Mouse (Mus musculus): ENCODE results near the gene Hist2h3c1. TPM values are rescaled to one million over a fixed set of nuclear protein-coding genes. Genes with fewer than 3 reads are reported as not detected.
"Not testable (repeated sequence)": the region's sequence is repeated elsewhere in the genome, so short reads cannot be mapped to it uniquely, and the experiment has no call there.

Hist2h3c1 gene
- polyA plus RNA-seq, 1 experiment from 2014 or later, result 1.3 TPM

DNA sequence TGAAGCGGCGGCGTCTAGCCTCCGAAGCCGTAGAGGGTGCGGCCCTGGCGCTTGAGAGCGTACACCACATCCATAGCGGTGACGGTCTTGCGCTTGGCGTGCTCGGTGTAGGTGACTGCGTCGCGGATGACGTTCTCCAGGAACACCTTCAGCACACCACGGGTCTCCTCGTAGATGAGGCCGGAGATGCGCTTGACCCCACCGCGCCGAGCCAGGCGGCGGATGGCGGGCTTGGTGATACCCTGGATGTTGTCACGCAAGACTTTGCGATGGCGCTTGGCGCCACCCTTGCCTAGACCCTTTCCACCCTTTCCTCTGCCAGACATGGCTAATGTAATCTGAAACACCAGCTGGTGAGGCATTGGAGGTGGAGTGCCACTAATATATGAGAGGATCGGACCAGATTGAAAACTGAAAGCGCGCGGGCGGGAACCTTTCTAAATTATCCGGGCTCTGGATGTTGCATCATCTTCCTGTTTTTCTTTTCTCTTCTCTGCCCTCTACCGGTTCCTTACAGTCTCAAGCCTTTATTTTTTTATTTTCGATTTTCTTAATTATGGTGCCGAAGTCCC lies 16.6 kb downstream of the Hist2h3c1 start, which contains the start of gene Hist2h4:
Gene Hist2h4, minus strand, starts transcription at position 333 of the 572 bp plus-strand sequence.
- WGBS, result under 1% methylated on average over 40 of the region's 40 CpGs
- ATAC-seq (ENCODE audit: insufficient read depth, low FRiP score), result peak; percentile 89
- no peaks in the 10 kb centered on the region for H3K27me3 ChIP-seq (ENCODE audit: control insufficient read depth, insufficient read depth, low read length)
- peak within 1 kb of the TSS; percentile 68 for H3K4me3 ChIP-seq (replicated peaks; ENCODE audit: low read length)
- peak within 1 kb of the TSS; percentile 99 for H3K27ac ChIP-seq (ENCODE audit: low read length)
- peaks cover 25% of the 10 kb centered on the region for H3K4me1 ChIP-seq (ENCODE audit: control insufficient read depth, insufficient read depth, low read length)
- H3K4me2 ChIP-seq (ENCODE audit: low read depth, low read length), result peak within 1 kb of the TSS; percentile 83
- H3K36me3 ChIP-seq (ENCODE audit: control insufficient read depth, insufficient read depth, low read length), result no peaks in the 10 kb centered on the region
- peak within 1 kb of the TSS; percentile 89 for H3K9ac ChIP-seq (ENCODE audit: low read length)
- no peaks in the 10 kb centered on the region for H3K9me3 ChIP-seq (replicated peaks; ENCODE audit: control insufficient read depth, low read length)

DNA sequence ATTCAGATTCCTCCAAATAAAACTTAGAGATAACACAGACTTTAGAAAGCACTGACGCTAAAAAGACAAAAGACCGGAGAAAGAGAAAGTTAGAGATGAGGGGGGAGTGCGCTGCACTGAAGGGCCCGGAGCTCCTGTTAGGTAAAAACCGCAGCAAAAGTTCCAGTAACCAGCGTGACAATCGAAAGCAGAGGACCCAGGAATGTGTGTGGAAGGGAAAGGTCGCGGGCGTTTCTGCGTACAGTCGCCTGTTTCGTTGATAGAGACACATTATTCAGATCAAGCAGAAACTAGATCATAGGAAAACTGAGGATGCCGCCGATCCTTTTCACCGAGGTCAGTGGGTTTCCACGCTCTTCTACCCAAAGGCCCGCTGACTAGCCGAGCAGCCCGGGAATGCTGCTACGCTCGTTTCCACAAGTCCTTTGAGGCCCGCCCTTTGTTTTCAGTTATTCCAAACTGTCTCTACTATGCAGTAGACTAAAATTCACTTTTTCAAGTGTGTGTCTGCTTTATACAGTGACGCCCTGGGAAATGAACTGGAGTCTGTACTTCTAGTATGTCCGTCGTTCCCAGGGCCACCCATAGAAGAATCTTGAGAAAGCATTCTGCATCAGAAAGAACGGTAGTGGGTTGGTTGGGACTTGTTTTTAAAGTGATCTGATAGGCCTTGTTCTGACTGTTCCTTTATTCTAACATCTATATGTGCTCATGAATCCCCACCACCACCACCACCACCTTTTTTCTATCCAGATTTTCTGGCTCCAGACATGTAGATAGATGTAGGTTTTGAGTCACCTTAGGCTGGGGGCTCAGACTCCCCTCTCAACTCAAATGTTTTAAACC lies 17.3 kb downstream of the Hist2h3c1 start:
- Histone ChIP-seq H3K9ac (ENCODE audit: low read length) (peak overlapping the region; percentile 86), H3K4me1 (ENCODE audit: control insufficient read depth, insufficient read depth, low read length) (peaks cover 25% of the 10 kb centered on the region), H3K27ac (ENCODE audit: low read length) (peak overlapping the region; percentile 99), H3K4me2 (ENCODE audit: low read depth, low read length) (peak overlapping the region; percentile 83), H3K4me3 (replicated peaks; ENCODE audit: low read length) (peak overlapping the region; percentile 68), H3K36me3 (ENCODE audit: control insufficient read depth, insufficient read depth, low read length) (no peaks in the 10 kb centered on the region), H3K9me3 (replicated peaks; ENCODE audit: control insufficient read depth, low read length) (no peaks in the 10 kb centered on the region), H3K27me3 (ENCODE audit: control insufficient read depth, insufficient read depth, low read length) (no peaks in the 10 kb centered on the region)
- whole genome bisulfite sequencing, result 5% methylated on average over 27 of the region's 27 CpGs
- no peak for ATAC-seq (ENCODE audit: insufficient read depth, low FRiP score)

DNA sequence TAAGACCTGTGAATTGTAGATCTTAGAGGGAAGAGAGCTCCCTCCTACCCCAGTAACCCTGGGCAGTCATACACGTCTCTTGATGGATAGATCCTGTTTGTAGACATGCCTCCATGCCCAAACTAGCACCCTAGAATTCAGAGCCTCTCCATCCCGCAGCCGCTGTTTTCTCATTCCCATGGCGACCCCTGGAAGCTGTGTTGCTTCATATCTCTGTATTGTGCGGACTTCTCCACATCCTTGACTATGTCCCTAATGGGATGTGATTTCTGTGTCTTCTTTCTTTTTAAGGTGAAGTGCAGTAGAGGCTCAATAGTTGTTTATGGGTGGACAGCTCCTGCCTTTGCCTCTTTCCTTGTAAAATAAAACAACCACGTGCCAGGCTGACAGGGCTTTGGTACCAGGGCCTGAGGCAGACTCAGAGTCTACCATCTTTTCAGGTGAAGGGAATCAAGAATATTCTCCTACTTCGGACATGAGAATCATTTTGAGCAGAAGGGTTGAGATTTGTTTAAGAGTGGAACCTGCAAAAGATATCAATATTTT lies 18.0 kb downstream of the Hist2h3c1 start:
- Histone ChIP-seq H3K36me3 (ENCODE audit: control insufficient read depth, insufficient read depth, low read length) (no peaks in the 10 kb centered on the region), H3K9ac (ENCODE audit: low read length) (peak overlapping the region; percentile 86), H3K9me3 (replicated peaks; ENCODE audit: control insufficient read depth, low read length) (no peaks in the 10 kb centered on the region), H3K4me3 (replicated peaks; ENCODE audit: low read length) (peak overlapping the region; percentile 68), H3K27ac (ENCODE audit: low read length) (peak overlapping the region; percentile 99), H3K27me3 (ENCODE audit: control insufficient read depth, insufficient read depth, low read length) (no peaks in the 10 kb centered on the region), H3K4me1 (ENCODE audit: control insufficient read depth, insufficient read depth, low read length) (peaks cover 25% of the 10 kb centered on the region), H3K4me2 (ENCODE audit: low read depth, low read length) (peak overlapping the region; percentile 83)
- no peak for ATAC-seq (ENCODE audit: insufficient read depth, low FRiP score)
- 64% methylated on average over 7 of the region's 7 CpGs for WGBS

DNA sequence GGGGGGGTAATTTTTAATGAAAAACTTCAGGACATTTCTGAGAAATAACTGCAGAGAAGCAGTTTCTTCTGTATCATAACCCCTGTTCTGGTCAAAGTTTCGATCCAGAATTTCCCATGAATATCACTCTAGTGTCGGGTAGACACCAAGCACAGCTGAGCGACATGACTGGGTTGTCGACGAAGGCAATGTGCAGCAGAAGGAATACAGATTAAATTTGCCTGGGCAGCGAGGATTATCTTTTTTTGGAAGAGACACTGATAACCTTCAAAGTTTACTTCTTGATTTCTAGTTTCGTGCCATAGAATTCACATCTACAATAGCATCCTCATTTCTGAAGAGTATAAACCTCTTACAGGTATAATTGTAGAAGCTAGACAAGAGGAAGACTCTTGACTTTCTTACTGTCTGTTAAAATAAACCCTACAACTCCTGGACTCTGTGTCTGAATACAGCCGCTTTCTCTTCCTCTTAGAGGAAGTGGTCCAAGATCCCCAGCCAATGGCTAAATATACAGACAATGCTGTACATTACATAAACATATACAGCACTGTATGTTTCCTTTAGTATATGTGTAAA lies 19.7 kb downstream of the Hist2h3c1 start:
- H3K9me3 ChIP-seq (replicated peaks; ENCODE audit: control insufficient read depth, low read length), result no peaks in the 10 kb centered on the region

DNA sequence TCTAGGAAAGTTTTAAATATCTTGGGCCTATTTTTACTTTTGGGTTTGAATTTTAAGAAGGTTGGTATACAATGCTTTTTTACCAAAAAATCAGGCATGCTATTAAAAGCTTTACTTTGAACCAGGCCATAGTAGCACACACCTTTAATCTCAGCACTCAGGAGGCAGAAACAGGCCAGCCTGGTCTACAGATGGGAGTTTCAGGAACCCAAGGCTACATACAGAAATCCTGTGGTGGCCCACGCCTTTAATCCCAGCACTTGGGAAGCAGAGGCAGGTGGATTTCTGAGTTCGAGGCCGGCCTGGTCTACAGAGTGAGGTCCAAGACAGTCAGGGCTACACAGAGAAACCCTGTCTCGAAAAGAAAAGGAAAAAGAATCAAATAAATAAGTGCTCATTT lies 21.1 kb downstream of the Hist2h3c1 start:
- 65% methylated on average over 4 of the region's 4 CpGs for WGBS
- H3K9me3 ChIP-seq (replicated peaks; ENCODE audit: control insufficient read depth, low read length), result no peaks in the 10 kb centered on the region
- H3K36me3 ChIP-seq (ENCODE audit: control insufficient read depth, insufficient read depth, low read length), result no peaks in the 10 kb centered on the region
- H3K9ac ChIP-seq (ENCODE audit: low read length), result no peak overlapping the region
- peak overlapping the region; percentile 88 for H3K27ac ChIP-seq (ENCODE audit: low read length)
- peak overlapping the region; percentile 48 for H3K4me3 ChIP-seq (replicated peaks; ENCODE audit: low read length)
- peak overlapping the region; percentile 58 for H3K4me2 ChIP-seq (ENCODE audit: low read depth, low read length)
- H3K4me1 ChIP-seq (ENCODE audit: control insufficient read depth, insufficient read depth, low read length), result peaks cover 21% of the 10 kb centered on the region
- ATAC-seq (ENCODE audit: insufficient read depth, low FRiP score), result no peak
- H3K27me3 ChIP-seq (ENCODE audit: control insufficient read depth, insufficient read depth, low read length), result no peaks in the 10 kb centered on the region

More for the DNA sequence above, 19.7 kb downstream of the Hist2h3c1 start:
- WGBS, result 88% methylated on average over 8 of the region's 8 CpGs
- no peaks in the 10 kb centered on the region for H3K36me3 ChIP-seq (ENCODE audit: control insufficient read depth, insufficient read depth, low read length)
- H3K4me3 ChIP-seq (replicated peaks; ENCODE audit: low read length), result no peak overlapping the region
- ATAC-seq (ENCODE audit: insufficient read depth, low FRiP score), result no peak
- H3K9ac ChIP-seq (ENCODE audit: low read length), result no peak overlapping the region
- H3K27me3 ChIP-seq (ENCODE audit: control insufficient read depth, insufficient read depth, low read length), result no peaks in the 10 kb centered on the region
- no peak overlapping the region for H3K4me2 ChIP-seq (ENCODE audit: low read depth, low read length)
- H3K4me1 ChIP-seq (ENCODE audit: control insufficient read depth, insufficient read depth, low read length), result peaks cover 29% of the 10 kb centered on the region
- no peak overlapping the region for H3K27ac ChIP-seq (ENCODE audit: low read length)

DNA sequence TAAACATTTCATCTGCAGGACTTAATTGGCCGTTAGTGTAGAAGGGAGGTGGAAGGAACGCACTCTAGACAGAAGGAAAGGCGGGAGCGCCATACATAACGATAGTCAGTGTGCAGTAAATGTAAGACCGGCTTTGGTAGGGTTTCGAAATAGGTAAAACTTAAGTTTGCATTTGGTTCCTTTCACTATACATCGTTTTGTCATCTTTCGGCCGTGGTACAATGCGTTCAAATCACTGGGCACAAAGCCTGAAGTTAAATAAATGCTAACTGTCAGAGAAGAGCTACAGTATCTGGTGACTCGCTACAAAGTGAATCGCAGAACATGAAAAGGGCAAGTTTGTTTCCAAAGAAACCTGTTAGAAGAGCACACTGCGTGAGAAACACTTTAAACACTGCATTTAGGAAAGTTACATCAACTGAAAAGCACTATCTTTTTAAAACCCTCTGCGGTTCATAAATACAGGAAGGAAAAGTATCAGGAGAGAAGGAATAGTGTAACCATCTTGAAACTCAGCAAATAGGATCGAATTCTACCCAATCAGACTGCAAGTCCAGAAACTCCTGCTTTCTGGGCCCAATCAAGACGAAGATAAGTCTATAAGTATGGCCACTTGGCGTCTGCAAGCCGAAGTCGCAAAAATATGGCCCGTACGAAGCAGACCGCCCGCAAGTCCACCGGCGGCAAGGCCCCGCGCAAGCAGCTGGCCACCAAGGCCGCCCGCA lies 21.7 kb downstream of the Hist2h3c1 start, which contains the start of gene Hist2h3b:
Gene Hist2h3b, plus strand, starts transcription at position 604 of the 725 bp plus-strand sequence.
- Histone ChIP-seq H3K4me2 (ENCODE audit: low read depth, low read length) (peak within 1 kb of the TSS; percentile 96), H3K9ac (ENCODE audit: low read length) (peak within 1 kb of the TSS; percentile 75), H3K4me1 (ENCODE audit: control insufficient read depth, insufficient read depth, low read length) (peaks cover 21% of the 10 kb centered on the region), H3K9me3 (replicated peaks; ENCODE audit: control insufficient read depth, low read length) (no peaks in the 10 kb centered on the region), H3K27me3 (ENCODE audit: control insufficient read depth, insufficient read depth, low read length) (no peaks in the 10 kb centered on the region), H3K36me3 (ENCODE audit: control insufficient read depth, insufficient read depth, low read length) (no peaks in the 10 kb centered on the region), H3K4me3 (replicated peaks; ENCODE audit: low read length) (peak within 1 kb of the TSS; percentile 63), H3K27ac (ENCODE audit: low read length) (peak within 1 kb of the TSS; percentile 92)
- peak; percentile 77 for ATAC-seq (ENCODE audit: insufficient read depth, low FRiP score)
- WGBS, result 12% methylated on average over 29 of the region's 30 CpGs

DNA sequence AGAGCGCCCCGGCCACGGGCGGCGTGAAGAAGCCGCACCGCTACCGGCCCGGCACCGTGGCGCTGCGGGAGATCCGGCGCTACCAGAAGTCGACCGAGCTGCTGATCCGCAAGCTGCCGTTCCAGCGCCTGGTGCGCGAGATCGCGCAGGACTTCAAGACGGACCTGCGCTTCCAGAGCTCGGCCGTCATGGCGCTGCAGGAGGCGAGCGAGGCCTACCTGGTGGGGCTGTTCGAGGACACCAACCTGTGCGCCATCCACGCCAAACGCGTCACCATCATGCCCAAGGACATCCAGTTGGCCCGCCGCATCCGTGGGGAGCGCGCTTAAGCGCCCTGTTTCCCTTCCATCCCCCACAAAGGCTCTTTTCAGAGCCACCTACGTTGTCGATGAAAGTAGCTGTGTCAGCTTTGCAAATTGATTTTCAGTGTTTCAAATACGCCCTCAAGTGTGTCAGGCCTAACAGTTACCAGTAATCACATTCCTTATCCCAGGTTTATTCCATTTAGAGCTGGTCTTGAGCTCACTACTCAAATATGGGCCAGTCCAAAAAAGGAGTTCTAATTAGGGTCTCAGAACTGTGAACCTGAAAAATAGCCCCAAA lies 22.4 kb downstream of the Hist2h3c1 start:
- not testable (repeated sequence) for H3K9me3 ChIP-seq (replicated peaks; ENCODE audit: control insufficient read depth, low read length); H3K36me3 ChIP-seq (ENCODE audit: control insufficient read depth, insufficient read depth, low read length); H3K27me3 ChIP-seq (ENCODE audit: control insufficient read depth, insufficient read depth, low read length)
- ATAC-seq (ENCODE audit: insufficient read depth, low FRiP score), result peak; percentile 15; the same call in 1 of the 2 replicates
- peak overlapping the region; percentile 92 for H3K27ac ChIP-seq (ENCODE audit: low read length)
- peak overlapping the region; percentile 50 for H3K4me3 ChIP-seq (replicated peaks; ENCODE audit: low read length)
- H3K4me1 ChIP-seq (ENCODE audit: control insufficient read depth, insufficient read depth, low read length), result peaks cover 19% of the 10 kb centered on the region
- peak overlapping the region; percentile 69 for H3K4me2 ChIP-seq (ENCODE audit: low read depth, low read length)
- peak overlapping the region; percentile 75 for H3K9ac ChIP-seq (ENCODE audit: low read length)
- 0% methylated on average over 11 of the region's 44 CpGs for WGBS

Measured in stomach, embryonic 16.5 days (tissue).